Mouse (Mus musculus): Measurements from ENCODE around the gene Rhod.

DNA sequence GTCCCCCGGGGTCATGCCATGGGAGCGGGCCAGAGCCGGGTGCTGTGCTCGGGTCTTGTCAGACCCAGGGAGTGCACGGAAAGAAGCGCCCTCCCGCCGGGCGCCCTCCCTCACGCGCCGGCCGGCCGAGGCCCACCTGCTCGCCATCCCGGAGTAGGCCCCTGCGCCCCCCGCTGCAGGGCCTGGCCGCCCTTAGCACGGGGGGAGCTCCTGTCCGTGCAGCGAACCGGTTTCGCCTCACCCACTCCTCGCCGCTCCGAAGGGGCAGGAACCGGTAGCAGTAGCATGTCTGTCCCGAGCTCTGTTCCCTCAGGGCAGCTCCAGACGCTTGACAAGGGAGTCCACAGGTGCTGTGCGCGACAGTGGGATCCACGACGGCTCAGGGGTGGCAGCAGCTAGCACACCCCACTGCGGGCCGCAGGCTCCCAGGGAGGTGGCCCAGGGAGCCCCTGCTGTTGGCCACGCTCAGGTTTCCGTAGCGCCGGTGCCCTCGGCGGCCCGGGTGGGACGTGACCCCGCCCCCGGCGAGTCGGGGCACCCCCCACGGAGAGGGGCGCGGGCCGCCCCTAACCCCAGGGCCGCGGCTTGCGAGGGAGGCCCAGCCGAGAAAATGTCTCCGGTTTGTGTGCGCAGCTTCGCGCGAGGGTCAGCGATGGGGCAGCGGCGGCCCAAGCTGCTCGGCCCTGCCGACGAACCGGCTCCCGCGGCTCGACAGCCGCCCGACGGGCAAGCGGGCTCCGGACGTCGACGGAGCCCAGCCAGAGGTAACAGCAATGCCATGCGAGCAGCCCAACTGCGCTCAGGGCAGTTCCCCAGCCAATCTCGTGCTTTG is 41.2 kb downstream of the Rhod start, which contains the start of gene Kdm2a:
- no peak for TF ChIP-seq CTCF (IDR thresholded peaks at IDR 0.05; ENCODE audit: extremely low read depth, insufficient read length, insufficient replicate concordance, low read depth, low read length)
- no peak for TF ChIP-seq POLR2A (IDR thresholded peaks at IDR 0.05; ENCODE audit: low read depth, low read length)
